ENCODE assay signal across 11 mouse cellular contexts in genomic region chr6:88827395-88828205, GRCm38 (mm10). TPM values are rescaled to one million over a fixed set of nuclear protein-coding genes. Genes with fewer than 3 reads are reported as not detected.
A peak's percentile ranks its signal among the peaks of the same experiment; 100 is the strongest.
DNase-seq lines count a peak whose midpoint lies in the region; ATAC-seq and TF ChIP-seq lines count a peak whose summit lies in the region.
"Had no signal": no experiment of that assay in that cellular context is flagged by ENCODE, and none has a peak within 500 bp of the region (broad histone marks: within the 10 kb centered on the region; RNA-seq: fewer than 3 reads in every experiment).

No protein-coding gene starts in this region.

- DNase-seq in heart, embryonic 10.5 days (ENCODE audit: low spot score) = no peak
- peak; percentile 78 for DNase-seq in midbrain, embryonic 11.5 days (ENCODE audit: low spot score, missing footprints)
- DNase-seq in midbrain, embryonic 14.5 days = no peak
- no peak for DNase-seq in stomach, postnatal 0 days (ENCODE audit: low spot score)
- DNase-seq in gastrocnemius, postnatal 14 days = no peak
- DNase-seq: kidney, adult 18-20 months had no signal

- H3K9ac ChIP-seq in heart, embryonic 11.5 days (ENCODE audit: low read depth, low read length) = no peak overlapping the region
- no peak overlapping the region for H3K9ac ChIP-seq in midbrain, embryonic 11.5 days (ENCODE audit: low read length)
- H3K9ac ChIP-seq in midbrain, embryonic 14.5 days (replicated peaks; ENCODE audit: low read length) = no peak overlapping the region
- no peak overlapping the region for H3K9ac ChIP-seq in stomach, postnatal 0 days (ENCODE audit: low read length)
- no peak overlapping the region for H3K9ac ChIP-seq in forebrain, embryonic 13.5 days

- TF ChIP-seq POLR2A in cortical plate, adult 2 months (IDR thresholded peaks at IDR 0.05; ENCODE audit: extremely low read depth, insufficient read depth, low read length) = no peak

- no peak overlapping the region for H3K4me3 ChIP-seq in heart, embryonic 10.5 days
- H3K4me3 ChIP-seq in heart, embryonic 11.5 days (ENCODE audit: low read depth, low read length) = no peak overlapping the region
- H3K4me3 ChIP-seq in midbrain, embryonic 11.5 days (ENCODE audit: low read depth, low read length) = no peak overlapping the region
- no peak overlapping the region for H3K4me3 ChIP-seq in midbrain, embryonic 14.5 days (replicated peaks; ENCODE audit: low read depth, low read length)
- no peak overlapping the region for H3K4me3 ChIP-seq in cortical plate, adult 2 months (ENCODE audit: insufficient read depth, low read length)
- H3K4me3 ChIP-seq in stomach, postnatal 0 days (ENCODE audit: low read depth, low read length) = no peak overlapping the region
- H3K4me3 ChIP-seq in forebrain, embryonic 13.5 days = no peak overlapping the region
- H3K4me3 ChIP-seq: limb, embryonic 10.5 days had no signal

- ATAC-seq in heart, embryonic 11.5 days (replicated peaks; ENCODE audit: insufficient number of reproducible peaks, low FRiP score, low TSS enrichment) = no peak
- no peak for ATAC-seq in midbrain, embryonic 11.5 days (ENCODE audit: low FRiP score)
- no peak for ATAC-seq in midbrain, embryonic 14.5 days (ENCODE audit: low FRiP score, low TSS enrichment)
- no peak for ATAC-seq in stomach, postnatal 0 days (ENCODE audit: low FRiP score, low TSS enrichment)
- ATAC-seq in forebrain, embryonic 13.5 days = no peak

- H3K4me1 ChIP-seq in heart, embryonic 10.5 days = peaks cover 31% of the 10 kb centered on the region
- peaks cover 7% of the 10 kb centered on the region for H3K4me1 ChIP-seq in heart, embryonic 11.5 days (ENCODE audit: control insufficient read depth, insufficient read depth, low read length)
- no peaks in the 10 kb centered on the region for H3K4me1 ChIP-seq in midbrain, embryonic 11.5 days (ENCODE audit: control insufficient read depth, insufficient read depth, low read length)
- no peaks in the 10 kb centered on the region for H3K4me1 ChIP-seq in midbrain, embryonic 14.5 days (ENCODE audit: control insufficient read depth, insufficient read depth, low read length)
- no peaks in the 10 kb centered on the region for H3K4me1 ChIP-seq in cortical plate, adult 2 months (ENCODE audit: control insufficient read depth, insufficient read depth, low read length)
- no peaks in the 10 kb centered on the region; the same call in 1 of the 2 replicates for H3K4me1 ChIP-seq in stomach, postnatal 0 days (replicated peaks; ENCODE audit: control insufficient read depth, insufficient read depth)
- H3K4me1 ChIP-seq in forebrain, embryonic 13.5 days = peaks cover 20% of the 10 kb centered on the region

- 0 out of 2 replicates have a peak, but pooled peaks cover 24% of the 10 kb centered on the region for H3K27me3 ChIP-seq in heart, embryonic 10.5 days (ENCODE audit: insufficient read depth, poor library complexity, severe bottlenecking)
- 0 out of 2 replicates have a peak, but pooled peaks cover 3% of the 10 kb centered on the region for H3K27me3 ChIP-seq in heart, embryonic 11.5 days (ENCODE audit: control insufficient read depth, insufficient read depth, low read length)
- H3K27me3 ChIP-seq in midbrain, embryonic 11.5 days (ENCODE audit: control insufficient read depth, insufficient read depth, low read length) = no peaks in the 10 kb centered on the region
- H3K27me3 ChIP-seq in midbrain, embryonic 14.5 days (ENCODE audit: control insufficient read depth, insufficient read depth, low read length) = no peaks in the 10 kb centered on the region
- no peaks in the 10 kb centered on the region for H3K27me3 ChIP-seq in stomach, postnatal 0 days (ENCODE audit: control insufficient read depth, insufficient read depth, low read length)
- H3K27me3 ChIP-seq in forebrain, embryonic 13.5 days = no peaks in the 10 kb centered on the region

- no peaks in the 10 kb centered on the region for H3K36me3 ChIP-seq in heart, embryonic 10.5 days
- H3K36me3 ChIP-seq in heart, embryonic 11.5 days (ENCODE audit: control insufficient read depth, insufficient read depth, low read length) = no peaks in the 10 kb centered on the region
- H3K36me3 ChIP-seq in midbrain, embryonic 11.5 days (ENCODE audit: control insufficient read depth, insufficient read depth, low read length) = no peaks in the 10 kb centered on the region
- no peaks in the 10 kb centered on the region for H3K36me3 ChIP-seq in midbrain, embryonic 14.5 days (ENCODE audit: control insufficient read depth, insufficient read depth, low read length)
- H3K36me3 ChIP-seq in stomach, postnatal 0 days (ENCODE audit: control insufficient read depth, insufficient read depth, low read length) = peaks cover 5% of the 10 kb centered on the region; the same call in 1 of the 2 replicates
- H3K36me3 ChIP-seq in forebrain, embryonic 13.5 days (ENCODE audit: poor library complexity, severe bottlenecking) = no peaks in the 10 kb centered on the region
- H3K36me3 ChIP-seq: G1E; limb, embryonic 10.5 days had no signal

- 62% methylated on average over 13 of the region's 13 CpGs for WGBS in heart, embryonic 10.5 days
- 59% methylated on average over 13 of the region's 13 CpGs for WGBS in heart, embryonic 11.5 days (ENCODE audit: insufficient replicate concordance)
- 61% methylated on average over 13 of the region's 13 CpGs for WGBS in midbrain, embryonic 11.5 days
- WGBS in midbrain, embryonic 14.5 days = 59% methylated on average over 13 of the region's 13 CpGs
- WGBS in stomach, postnatal 0 days = 61% methylated on average over 13 of the region's 13 CpGs
- 63% methylated on average over 13 of the region's 13 CpGs for WGBS in forebrain, embryonic 13.5 days

- TF ChIP-seq CTCF in cortical plate, adult 2 months (IDR thresholded peaks at IDR 0.05; ENCODE audit: extremely low read depth, insufficient read depth, low read length) = peak; percentile 28; the same call in 1 of the 2 replicates
- peak; percentile 23; the same call in 1 of the 2 replicates for TF ChIP-seq CTCF in stomach, postnatal 0 days (IDR thresholded peaks at IDR 0.05; ENCODE audit: low read depth)

- peak overlapping the region; percentile 52; the same call in 1 of the 2 replicates for H3K27ac ChIP-seq in heart, embryonic 10.5 days
- no peak overlapping the region for H3K27ac ChIP-seq in heart, embryonic 11.5 days (ENCODE audit: low read depth, low read length)
- H3K27ac ChIP-seq in midbrain, embryonic 11.5 days (ENCODE audit: low read depth, low read length) = no peak overlapping the region
- no peak overlapping the region for H3K27ac ChIP-seq in midbrain, embryonic 14.5 days (replicated peaks; ENCODE audit: low read depth, low read length)
- 0 out of 2 replicates have a peak overlapping the region, but pooled peaks have one; percentile 16 for H3K27ac ChIP-seq in cortical plate, adult 2 months (ENCODE audit: insufficient read depth, low read length)
- no peak overlapping the region for H3K27ac ChIP-seq in stomach, postnatal 0 days (replicated peaks)
- H3K27ac ChIP-seq in forebrain, embryonic 13.5 days = no peak overlapping the region

- no peak overlapping the region for H3K4me2 ChIP-seq in heart, embryonic 11.5 days
- no peak overlapping the region for H3K4me2 ChIP-seq in midbrain, embryonic 11.5 days
- no peak overlapping the region for H3K4me2 ChIP-seq in midbrain, embryonic 14.5 days (ENCODE audit: low read length)
- H3K4me2 ChIP-seq in stomach, postnatal 0 days (replicated peaks; ENCODE audit: low read depth) = no peak overlapping the region
- H3K4me2 ChIP-seq in forebrain, embryonic 13.5 days = no peak overlapping the region

- H3K9me3 ChIP-seq in heart, embryonic 10.5 days = no peaks in the 10 kb centered on the region
- no peaks in the 10 kb centered on the region for H3K9me3 ChIP-seq in heart, embryonic 11.5 days (replicated peaks; ENCODE audit: control insufficient read depth, low read length)
- H3K9me3 ChIP-seq in midbrain, embryonic 11.5 days (ENCODE audit: control insufficient read depth, low read length) = no peaks in the 10 kb centered on the region
- H3K9me3 ChIP-seq in midbrain, embryonic 14.5 days (ENCODE audit: control insufficient read depth, low read length) = no peaks in the 10 kb centered on the region
- no peaks in the 10 kb centered on the region for H3K9me3 ChIP-seq in stomach, postnatal 0 days (ENCODE audit: control insufficient read depth, low read length)
- H3K9me3 ChIP-seq in forebrain, embryonic 13.5 days (replicated peaks) = no peaks in the 10 kb centered on the region
- H3K9me3 ChIP-seq: G1E; limb, embryonic 10.5 days had no signal

- no peak for TF ChIP-seq EP300 in stomach, postnatal 0 days (optimal IDR thresholded peaks at IDR 0.05)

- intact Hi-C loops in gastrocnemius, postnatal 14 days (cut with DNase I; ENCODE audit: low total_unique reads) = no loop called here

RNA-seq across cellular contexts. Expression of gene Abtb1, which starts 14.2 kb away (rescaled TPM):
- 20.9 and 23.5 TPM in 2 replicates for polyA plus RNA-seq in heart, embryonic 10.5 days (2016; fragmentation: Nextera tagmentation; extraction: Ambion mirVana)
- 16.0 and 18.2 TPM in 2 replicates for polyA plus RNA-seq in heart, embryonic 11.5 days (2014; fragmentation: Nextera tagmentation; extraction: Ambion mirVana)
- polyA plus RNA-seq in midbrain, embryonic 11.5 days (2014; fragmentation: Nextera tagmentation; extraction: Ambion mirVana) = 15.4 and 17.4 TPM in 2 replicates
- 30.1 and 41.7 TPM in 2 replicates for polyA plus RNA-seq in midbrain, embryonic 14.5 days (2014; fragmentation: Nextera tagmentation; extraction: Ambion mirVana)
- 88.0 and 90.6 TPM in 2 replicates for polyA plus RNA-seq in cortical plate, adult 2 months (2012; rRNA removed)
- polyA plus RNA-seq in stomach, postnatal 0 days (2015; fragmentation: Nextera tagmentation; extraction: Ambion mirVana) = 25.1 and 26.1 TPM in 2 replicates
- 10 to 100 TPM; 17.8 to 18.2 TPM for total RNA-seq in gastrocnemius, postnatal 14 days (2021)
- polyA plus RNA-seq in forebrain, embryonic 13.5 days (2015; fragmentation: Nextera tagmentation; extraction: Ambion mirVana) = 32.0 and 32.3 TPM in 2 replicates

RNA-seq across cellular contexts. Expression of gene Podxl2, which starts 47.2 kb away (rescaled TPM):
- 26.7 and 28.6 TPM in 2 replicates for polyA plus RNA-seq in heart, embryonic 10.5 days (2016; fragmentation: Nextera tagmentation; extraction: Ambion mirVana)
- 26.4 and 27.2 TPM in 2 replicates for polyA plus RNA-seq in heart, embryonic 11.5 days (2014; fragmentation: Nextera tagmentation; extraction: Ambion mirVana)
- polyA plus RNA-seq in midbrain, embryonic 11.5 days (2014; fragmentation: Nextera tagmentation; extraction: Ambion mirVana) = 118 and 119 TPM in 2 replicates
- polyA plus RNA-seq in midbrain, embryonic 14.5 days (2014; fragmentation: Nextera tagmentation; extraction: Ambion mirVana) = 525 and 630 TPM in 2 replicates
- polyA plus RNA-seq in cortical plate, adult 2 months (2012; rRNA removed) = 381 and 408 TPM in 2 replicates
- polyA plus RNA-seq in stomach, postnatal 0 days (2015; fragmentation: Nextera tagmentation; extraction: Ambion mirVana) = 31.4 and 38.5 TPM in 2 replicates
- 10 to 100 TPM; 47.1 to 54.4 TPM for total RNA-seq in gastrocnemius, postnatal 14 days (2021)
- 355 and 357 TPM in 2 replicates for polyA plus RNA-seq in forebrain, embryonic 13.5 days (2015; fragmentation: Nextera tagmentation; extraction: Ambion mirVana)
- polyA plus RNA-seq: G1E had no signal

Comparison
In these comparisons a context has a peak if more than half of its experiments do, and no peak if none do; other contexts are left out.
1. H3K27ac ChIP-seq: peak in heart, embryonic 10.5 days (single experiment) and cortical plate, adult 2 months (single experiment); none in heart, embryonic 11.5 days (single experiment), midbrain, embryonic 11.5 days (single experiment), midbrain, embryonic 14.5 days (single experiment), stomach, postnatal 0 days (single experiment) and forebrain, embryonic 13.5 days (single experiment).